Mouse (Mus musculus): ENCODE data around the gene Maml1.

DNA sequence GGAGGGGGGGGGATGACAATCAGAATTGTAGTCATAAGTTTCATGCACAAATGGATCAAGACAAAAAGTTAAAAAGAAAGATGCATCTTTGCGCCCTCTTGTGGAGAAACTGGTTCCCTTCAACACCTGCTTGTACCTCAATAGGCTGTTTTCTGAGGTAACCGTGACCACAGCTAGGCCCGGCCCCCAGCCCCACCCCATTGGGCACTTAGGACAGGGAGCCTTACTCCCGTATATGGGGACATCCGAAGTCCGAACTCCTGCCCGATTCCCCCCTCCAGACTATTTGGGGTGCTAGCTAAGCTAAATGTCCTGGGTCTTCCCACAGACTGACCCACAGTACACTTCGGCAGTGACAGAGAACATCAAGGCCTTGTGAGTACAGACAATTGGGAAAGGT lies 60.7 kb downstream of the Maml1 start:
- TF ChIP-seq CTCF (conservative IDR thresholded peaks at IDR 0.05; ENCODE audit: insufficient read depth, insufficient read length, low read depth, low read length) (peak; percentile 49), POLR2A (IDR thresholded peaks at IDR 0.05; ENCODE audit: low read depth, low read length) (no peak)
